ENCODE assay signal across 18 mouse cellular contexts in genomic region chr8:47936386-47936785, GRCm38 (mm10).
"Had no signal": no experiment of that assay in that cellular context is flagged by ENCODE, and none has a peak within 500 bp of the region (broad histone marks: within the 10 kb centered on the region; RNA-seq: fewer than 3 reads in every experiment).

No protein-coding gene starts in this region.

- DNase-seq: kidney, postnatal 10 days; kidney, postnatal 4 days; left cerebral cortex, postnatal 4 days; liver, postnatal 0 days; lung, embryonic 14.5 days; thymus, adult 18-20 months; thymus, postnatal 36 days had no signal

- H3K4me2 ChIP-seq: limb, embryonic 12.5 days; limb, embryonic 15.5 days; liver, embryonic 11.5 days; lung, embryonic 14.5 days; midbrain, embryonic 12.5 days; neural tube, embryonic 13.5 days had no signal

- ATAC-seq: liver, postnatal 0 days; lung, postnatal 0 days; midbrain, embryonic 16.5 days had no signal

- H3K9ac ChIP-seq: limb, embryonic 12.5 days; limb, embryonic 15.5 days; liver, embryonic 14.5 days; liver, postnatal 0 days; lung, embryonic 14.5 days; midbrain, embryonic 12.5 days; neural tube, embryonic 13.5 days had no signal

- H3K27ac ChIP-seq: limb, embryonic 12.5 days; limb, embryonic 15.5 days; liver, embryonic 14.5 days; macrophage; midbrain, embryonic 12.5 days; neural tube, embryonic 13.5 days had no signal

- H3K36me3 ChIP-seq: limb, embryonic 12.5 days; limb, embryonic 15.5 days; midbrain, embryonic 12.5 days; neural tube, embryonic 13.5 days had no signal

- H3K9me3 ChIP-seq: limb, embryonic 12.5 days; limb, embryonic 15.5 days; megakaryocyte, embryonic 14.5 days; midbrain, embryonic 12.5 days; neural tube, embryonic 13.5 days had no signal

- H3K27me3 ChIP-seq: limb, embryonic 12.5 days; limb, embryonic 15.5 days; midbrain, embryonic 12.5 days; neural tube, embryonic 13.5 days had no signal

- H3K4me3 ChIP-seq: limb, embryonic 12.5 days; limb, embryonic 15.5 days; megakaryocyte, embryonic 14.5 days; midbrain, embryonic 12.5 days; myocyte; neural tube, embryonic 13.5 days had no signal
